Mouse (Mus musculus) kidney, embryonic 14.5 days (tissue): ENCODE results near the gene Gjb6. TPM values are rescaled to one million over a fixed set of nuclear protein-coding genes. Genes with fewer than 3 reads are reported as not detected.

Source experiments
- ATAC-seq: fragments of 200-750 bp; cut with Nextera tagmentation; 2 replicates; pipeline ENCODE4 v1.8.0; 2017; ENCODE audit warnings: moderate number of reproducible peaks, mild to moderate bottlenecking, moderate TSS enrichment, moderate library complexity; ENCODE audit not compliant: low FRiP score, low TSS enrichment
- H3K27ac ChIP-seq: fragments of 300-500 bp; sonication (generic); 2 replicates; pipeline ENCODE4 v1.5.1; 2014; ENCODE audit warnings: low read depth, mild to moderate bottlenecking, low read length, moderate library complexity, mixed read lengths
- H3K27me3 ChIP-seq: fragments of 300-500 bp; sonication (generic); 2 replicates; pipeline ENCODE4 v1.6.1; 2014; ENCODE audit warnings: mild to moderate bottlenecking, low read length; ENCODE audit not compliant: control insufficient read depth, insufficient read depth
- H3K36me3 ChIP-seq: fragments of 300-500 bp; sonication (generic); 2 replicates; pipeline ENCODE4 v1.6.1; 2014; ENCODE audit warnings: low read length, mixed read lengths; ENCODE audit not compliant: control insufficient read depth, insufficient read depth
- H3K4me1 ChIP-seq: fragments of 300-500 bp; sonication (generic); 2 replicates; pipeline ENCODE4 v1.6.1; 2014; ENCODE audit warnings: low read length, mixed read lengths; ENCODE audit not compliant: control insufficient read depth, insufficient read depth
- H3K4me2 ChIP-seq: fragments of 300-500 bp; sonication (generic); replicated peaks from 2 replicates; pipeline ENCODE4 v1.6.1; 2014; ENCODE audit warnings: low read depth, mild to moderate bottlenecking, low read length
- H3K4me3 ChIP-seq: fragments of 300-500 bp; sonication (generic); 2 replicates; pipeline ENCODE4 v1.5.1; 2014; ENCODE audit warnings: mild to moderate bottlenecking, low read length
- H3K9ac ChIP-seq: fragments of 300-500 bp; sonication (generic); 2 replicates; pipeline ENCODE4 v1.6.1; 2014; ENCODE audit warnings: low read depth, mild to moderate bottlenecking, low read length, moderate library complexity
- H3K9me3 ChIP-seq: fragments of 300-500 bp; sonication (generic); 2 replicates; pipeline ENCODE4 v1.6.1; 2016; ENCODE audit warnings: low read length; ENCODE audit not compliant: control insufficient read depth
- WGBS: fragments of 180-500 bp; shearing (Covaris S2); extraction: QIAGEN DNeasy Blood & Tissue Kit; methylation state at CpG from one replicate; pipeline ENCODE4 v1.1.7; 2014; 5-methylcytosine and 5-hydroxymethylcytosine counted together
- polyA plus RNA-seq: library from polyadenylated mRNA; unstranded; fragments of >200 nt; fragmentation: Nextera tagmentation; extraction: Ambion mirVana; gene quantifications from 2 replicates; pipeline ENCODE4 v1.2.1, GENCODE M21; 2014

Gene Gjb6
- polyA plus RNA-seq, 1 experiment from 2014 or later = 1.2 TPM

DNA sequence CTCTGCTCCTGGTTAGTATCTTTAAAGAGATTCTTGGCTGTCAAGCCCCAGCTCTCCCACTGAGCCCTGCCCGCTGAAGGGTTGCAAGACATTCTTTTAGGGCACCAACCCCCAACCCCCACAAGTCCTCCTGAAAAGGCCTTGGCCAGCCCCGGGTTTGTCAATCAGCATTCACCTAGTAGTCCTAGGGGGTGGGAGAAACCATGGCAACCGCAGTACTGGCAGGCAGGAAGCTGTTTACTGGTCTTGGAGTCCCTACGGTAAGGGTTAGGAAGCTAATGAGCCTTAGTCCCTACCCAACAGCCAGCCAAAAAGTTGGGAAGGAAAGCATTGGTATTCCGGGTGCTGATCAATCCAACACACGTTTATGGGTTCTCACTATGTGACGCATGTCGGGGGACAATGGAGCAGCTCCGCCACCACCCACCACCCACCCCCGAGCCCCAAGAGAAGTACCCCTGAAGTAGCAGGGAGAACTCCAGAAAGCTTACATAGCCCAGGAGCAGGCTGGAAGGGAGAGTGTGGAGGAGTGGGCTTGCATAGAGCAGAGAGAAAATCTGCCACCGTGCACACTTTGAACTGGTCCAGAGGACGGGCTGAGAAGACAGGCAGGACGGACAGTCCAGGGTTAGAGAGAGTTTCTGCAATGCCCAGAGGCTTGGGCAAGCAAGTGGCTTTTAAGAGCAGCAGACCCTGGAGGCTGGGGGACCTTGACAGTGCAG lies 17.4 kb downstream of the Gjb6 start, which contains the start of gene Gm4491:
Gene Gm4491, minus strand, starts transcription at position 61 of the 722 bp plus-strand sequence.
- H3K27me3 ChIP-seq = no peaks in the 10 kb centered on the region
- no peak within 1 kb of the TSS for H3K4me3 ChIP-seq
- peak; percentile 55; the same call in 1 of the 2 replicates for ATAC-seq
- H3K36me3 ChIP-seq = no peaks in the 10 kb centered on the region
- WGBS = 15% methylated on average over 13 of the region's 13 CpGs
- no peak within 1 kb of the TSS for H3K4me2 ChIP-seq
- no peak within 1 kb of the TSS for H3K9ac ChIP-seq
- no peaks in the 10 kb centered on the region for H3K9me3 ChIP-seq
- H3K27ac ChIP-seq = no peak within 1 kb of the TSS
- no peaks in the 10 kb centered on the region for H3K4me1 ChIP-seq

GRCm38 (mm10) chr14:57109194-57109593 lies 24.2 kb downstream of the Gjb6 start:
- Histone ChIP-seq H3K27me3 (peaks cover 30% of the 10 kb centered on the region), H3K36me3 (no peaks in the 10 kb centered on the region), H3K4me1 (no peaks in the 10 kb centered on the region), H3K9ac (no peak overlapping the region), H3K9me3 (no peaks in the 10 kb centered on the region), H3K27ac (no peak overlapping the region), H3K4me3 (no peak overlapping the region), H3K4me2 (no peak overlapping the region)
- ATAC-seq = no peak
- 9% methylated on average over 4 of the region's 4 CpGs for WGBS

DNA sequence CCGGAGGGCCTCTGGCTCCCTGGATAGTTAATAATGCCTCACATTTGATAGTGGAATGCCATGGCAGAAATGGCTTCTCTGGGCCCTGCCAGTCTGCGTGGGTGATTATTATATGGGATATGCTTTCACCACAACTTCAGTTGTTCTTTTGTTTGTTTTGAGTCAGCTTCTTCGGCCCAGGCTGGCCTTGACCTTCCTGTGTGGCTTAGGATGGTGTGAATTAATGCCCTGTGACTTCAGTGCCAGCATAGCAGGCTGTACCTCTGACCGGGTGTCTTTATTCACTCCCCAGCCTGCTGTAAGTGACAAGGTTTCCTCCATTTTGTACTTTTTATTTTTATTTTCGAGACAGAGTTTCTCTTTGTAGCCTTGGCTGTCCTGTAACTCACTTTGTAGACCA lies 25.5 kb downstream of the Gjb6 start:
- no peak overlapping the region for H3K9ac ChIP-seq
- 0 out of 2 replicates have a peak, but pooled peaks cover 2% of the 10 kb centered on the region for H3K4me1 ChIP-seq
- H3K4me3 ChIP-seq = no peak overlapping the region
- 37% methylated on average over 5 of the region's 5 CpGs for WGBS
- no peaks in the 10 kb centered on the region for H3K36me3 ChIP-seq
- H3K27ac ChIP-seq = no peak overlapping the region
- no peak for ATAC-seq
- H3K9me3 ChIP-seq = no peaks in the 10 kb centered on the region
- H3K27me3 ChIP-seq = peaks cover 42% of the 10 kb centered on the region
- H3K4me2 ChIP-seq = no peak overlapping the region

DNA sequence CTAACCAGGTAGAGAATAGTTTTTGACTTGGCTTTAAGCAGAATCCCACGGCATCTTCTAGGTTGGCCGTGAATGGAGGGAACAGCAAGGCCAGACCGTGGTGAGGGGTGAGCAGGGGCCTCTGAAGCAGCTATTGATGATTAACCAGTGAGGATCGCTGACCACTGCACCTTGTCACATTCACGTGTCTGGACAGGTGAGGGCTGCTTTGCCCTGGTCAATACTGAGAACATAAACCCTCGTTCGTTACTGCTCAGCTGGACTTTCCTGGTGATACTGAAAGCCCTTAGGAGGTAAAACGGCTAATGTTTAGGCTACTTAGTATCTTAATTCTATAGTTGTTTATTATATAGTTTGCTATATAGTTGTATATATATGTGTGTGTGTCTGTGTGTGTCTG lies 26.3 kb downstream of the Gjb6 start:
- Histone ChIP-seq H3K36me3 (no peaks in the 10 kb centered on the region), H3K9ac (no peak overlapping the region), H3K4me3 (no peak overlapping the region), H3K9me3 (no peaks in the 10 kb centered on the region), H3K27ac (no peak overlapping the region), H3K27me3 (peaks cover 51% of the 10 kb centered on the region), H3K4me1 (0 out of 2 replicates have a peak, but pooled peaks cover 2% of the 10 kb centered on the region), H3K4me2 (no peak overlapping the region)
- WGBS = 57% methylated on average over 8 of the region's 8 CpGs
- ATAC-seq = no peak

GRCm38 (mm10) chr14:57105721-57106120 lies 27.7 kb downstream of the Gjb6 start:
- no peak overlapping the region for H3K27ac ChIP-seq
- ATAC-seq = no peak
- H3K4me1 ChIP-seq = 0 out of 2 replicates have a peak, but pooled peaks cover 2% of the 10 kb centered on the region
- no peak overlapping the region for H3K9ac ChIP-seq
- no peak overlapping the region for H3K4me2 ChIP-seq
- H3K36me3 ChIP-seq = no peaks in the 10 kb centered on the region
- H3K9me3 ChIP-seq = no peaks in the 10 kb centered on the region
- H3K4me3 ChIP-seq = no peak overlapping the region
- H3K27me3 ChIP-seq = peaks cover 52% of the 10 kb centered on the region
- 43% methylated on average over 11 of the region's 11 CpGs for WGBS

DNA sequence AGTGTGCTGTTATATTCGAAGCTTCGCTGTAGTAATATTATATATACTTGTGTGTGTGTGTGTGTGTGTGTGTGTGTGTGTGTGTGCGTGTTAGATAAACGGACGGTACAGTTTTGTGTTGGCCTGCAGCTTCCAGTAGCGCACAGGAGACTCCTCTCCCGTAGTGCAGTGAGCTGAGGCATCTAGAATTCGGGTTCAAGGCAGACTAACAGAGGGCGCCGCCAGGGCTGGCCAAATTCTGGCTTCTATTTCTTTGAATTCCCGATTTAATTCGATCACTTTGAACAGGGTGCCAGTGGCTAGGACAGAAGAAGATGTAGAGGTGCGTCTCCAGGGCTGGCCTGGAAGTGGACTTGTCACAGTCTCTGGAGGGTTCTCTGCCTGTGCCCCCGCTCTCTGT lies 28.3 kb downstream of the Gjb6 start:
- Histone ChIP-seq H3K9ac (no peak overlapping the region), H3K9me3 (no peaks in the 10 kb centered on the region), H3K4me1 (0 out of 2 replicates have a peak, but pooled peaks cover 2% of the 10 kb centered on the region), H3K4me2 (peak overlapping the region; percentile 83; the same call in 1 of the 2 replicates), H3K27me3 (peaks cover 52% of the 10 kb centered on the region), H3K4me3 (peak overlapping the region; percentile 48), H3K36me3 (no peaks in the 10 kb centered on the region), H3K27ac (no peak overlapping the region)
- no peak; the same call in 1 of the 2 replicates for ATAC-seq
- 11% methylated on average over 14 of the region's 14 CpGs for WGBS

DNA sequence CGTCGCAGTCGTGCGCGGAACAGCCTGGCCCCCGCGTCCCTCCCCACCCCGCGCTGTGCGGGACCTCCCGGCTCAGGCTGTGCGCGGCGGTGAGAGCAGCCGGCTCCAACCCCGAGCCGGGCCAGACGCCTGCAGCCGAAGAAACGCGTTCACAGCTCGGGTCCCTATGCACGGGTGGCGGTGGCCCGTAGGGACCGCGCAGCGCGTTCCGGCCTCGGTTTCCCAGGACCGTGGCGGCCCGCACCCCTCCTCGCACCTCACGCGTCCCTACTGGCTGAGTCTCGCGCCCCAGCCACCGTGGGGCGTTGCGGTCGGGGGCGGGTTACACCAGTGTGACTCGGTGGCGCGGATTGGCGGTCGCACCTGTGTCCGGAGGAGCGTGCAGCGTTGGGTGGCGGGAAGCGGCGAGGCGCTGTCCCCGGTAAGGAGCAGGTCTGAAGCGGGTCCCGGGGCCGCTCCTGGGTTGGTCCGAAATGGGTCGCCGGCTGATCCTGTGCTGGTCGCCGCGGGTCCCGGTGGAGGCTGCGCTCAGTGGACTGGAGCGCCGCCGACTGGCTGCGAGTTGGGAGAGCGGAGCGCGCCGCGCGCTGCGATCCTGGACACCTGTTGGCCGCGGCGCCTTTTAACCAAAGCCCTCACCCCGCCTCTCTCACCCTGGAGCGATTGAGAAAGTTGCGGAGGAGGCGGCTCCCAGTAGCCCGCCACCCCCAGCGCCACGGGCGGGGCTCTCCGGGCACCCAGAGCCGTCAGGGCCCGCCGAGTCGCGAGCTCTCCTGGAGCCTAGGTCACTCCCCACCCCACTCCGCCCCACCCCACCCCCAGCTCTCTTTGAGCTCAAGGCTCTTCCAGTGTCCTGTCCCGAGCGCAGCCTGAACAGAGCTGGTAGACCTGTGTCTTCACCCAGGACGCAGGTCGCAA lies 29.0 kb downstream of the Gjb6 start, which contains the start of gene Gjb2:
Gene Gjb2, minus strand, starts transcription at position 597 of the 918 bp plus-strand sequence.
- no peak within 1 kb of the TSS for H3K27ac ChIP-seq

GRCm38 (mm10) chr14:57103711-57104105 lies 29.7 kb downstream of the Gjb6 start:
- Histone ChIP-seq H3K4me1 (0 out of 2 replicates have a peak, but pooled peaks cover 2% of the 10 kb centered on the region), H3K36me3 (no peaks in the 10 kb centered on the region), H3K9me3 (no peaks in the 10 kb centered on the region), H3K9ac (peak overlapping the region; percentile 66), H3K4me3 (peak overlapping the region; percentile 48), H3K27ac (no peak overlapping the region), H3K27me3 (peaks cover 52% of the 10 kb centered on the region), H3K4me2 (peak overlapping the region; percentile 83)
- no peak for ATAC-seq
- WGBS = 1% methylated on average over 22 of the region's 22 CpGs

More for the DNA sequence above, 29.0 kb downstream of the Gjb6 start, which contains the start of gene Gjb2:
- ATAC-seq = peak; percentile 67
- Histone ChIP-seq H3K4me1 (0 out of 2 replicates have a peak, but pooled peaks cover 2% of the 10 kb centered on the region), H3K4me2 (peak within 1 kb of the TSS; percentile 83), H3K9ac (peak within 1 kb of the TSS; percentile 66), H3K9me3 (no peaks in the 10 kb centered on the region), H3K36me3 (no peaks in the 10 kb centered on the region), H3K4me3 (peak within 1 kb of the TSS; percentile 48), H3K27me3 (peaks cover 52% of the 10 kb centered on the region)
- under 1% methylated on average over 101 of the region's 101 CpGs for WGBS
